Comparison of ENCODE assay signal across 8 mouse cellular contexts in genomic region chr6:99388741-99389675, GRCm38 (mm10).
DNase-seq lines count a peak whose midpoint lies in the region; ATAC-seq and TF ChIP-seq lines count a peak whose summit lies in the region.

No protein-coding gene starts in this region.

- H3K27ac ChIP-seq in midbrain, embryonic 10.5 days (replicated peaks) = 0 out of 2 replicates have a peak overlapping the region, but pooled peaks have one; percentile 6
- H3K27ac ChIP-seq in midbrain, embryonic 14.5 days (replicated peaks; ENCODE audit: low read depth, low read length) = no peak overlapping the region
- H3K27ac ChIP-seq in embryonic facial prominence, embryonic 13.5 days = peak overlapping the region; percentile 68
- 0 out of 2 replicates have a peak overlapping the region, but pooled peaks have one; percentile 2 for H3K27ac ChIP-seq in kidney, postnatal 0 days

- H3K4me2 ChIP-seq in midbrain, embryonic 14.5 days (ENCODE audit: low read length) = no peak overlapping the region
- no peak overlapping the region for H3K4me2 ChIP-seq in embryonic facial prominence, embryonic 13.5 days
- H3K4me2 ChIP-seq in kidney, postnatal 0 days (ENCODE audit: low read length) = no peak overlapping the region

- TF ChIP-seq CTCF in kidney, postnatal 0 days (IDR thresholded peaks at IDR 0.05; ENCODE audit: low read depth) = no peak

- no peak for DNase-seq in midbrain, embryonic 10.5 days (ENCODE audit: low spot score)
- no peak for DNase-seq in midbrain, embryonic 14.5 days
- peak; percentile 40 for DNase-seq in kidney, postnatal 0 days (ENCODE audit: low spot score)
- DNase-seq in cerebellum, adult 9-10 months = no peak
- no peak for DNase-seq in cerebellum, postnatal 10 days
- DNase-seq in ovary, adult 18-20 months (ENCODE audit: low spot score) = no peak

- ATAC-seq in midbrain, embryonic 14.5 days (ENCODE audit: low FRiP score, low TSS enrichment) = no peak
- no peak for ATAC-seq in embryonic facial prominence, embryonic 13.5 days (ENCODE audit: insufficient number of reproducible peaks, insufficient read depth, low FRiP score, low TSS enrichment, low read depth)
- no peak for ATAC-seq in kidney, postnatal 0 days (replicated peaks; ENCODE audit: low FRiP score, low read depth)
- peak; percentile 62 for ATAC-seq in megakaryocyte-erythroid progenitor cell, adult 5-6 weeks (replicated peaks; ENCODE audit: low FRiP score, low TSS enrichment, poor library complexity, severe bottlenecking)

- no peaks in the 10 kb centered on the region for H3K27me3 ChIP-seq in midbrain, embryonic 10.5 days (ENCODE audit: low read depth, poor library complexity, severe bottlenecking)
- H3K27me3 ChIP-seq in midbrain, embryonic 14.5 days (ENCODE audit: control insufficient read depth, insufficient read depth, low read length) = no peaks in the 10 kb centered on the region
- H3K27me3 ChIP-seq in embryonic facial prominence, embryonic 13.5 days = no peaks in the 10 kb centered on the region
- H3K27me3 ChIP-seq in kidney, postnatal 0 days (ENCODE audit: insufficient read depth, low read length) = no peaks in the 10 kb centered on the region

- H3K4me3 ChIP-seq in midbrain, embryonic 10.5 days = no peak overlapping the region
- H3K4me3 ChIP-seq in midbrain, embryonic 14.5 days (replicated peaks; ENCODE audit: low read depth, low read length) = no peak overlapping the region
- H3K4me3 ChIP-seq in embryonic facial prominence, embryonic 13.5 days = no peak overlapping the region
- no peak overlapping the region for H3K4me3 ChIP-seq in kidney, postnatal 0 days (replicated peaks; ENCODE audit: low read depth, low read length)

- peaks cover 7% of the 10 kb centered on the region; the same call in 1 of the 2 replicates for H3K4me1 ChIP-seq in midbrain, embryonic 10.5 days
- no peaks in the 10 kb centered on the region for H3K4me1 ChIP-seq in midbrain, embryonic 14.5 days (ENCODE audit: control insufficient read depth, insufficient read depth, low read length)
- H3K4me1 ChIP-seq in embryonic facial prominence, embryonic 13.5 days = peaks cover 29% of the 10 kb centered on the region
- H3K4me1 ChIP-seq in kidney, postnatal 0 days (replicated peaks; ENCODE audit: insufficient read depth, low read length) = no peaks in the 10 kb centered on the region

- H3K9ac ChIP-seq in midbrain, embryonic 14.5 days (replicated peaks; ENCODE audit: low read length) = no peak overlapping the region
- no peak overlapping the region for H3K9ac ChIP-seq in embryonic facial prominence, embryonic 13.5 days
- H3K9ac ChIP-seq in kidney, postnatal 0 days (ENCODE audit: low read depth, low read length) = no peak overlapping the region

- 87% methylated on average over 19 of the region's 19 CpGs for WGBS in midbrain, embryonic 10.5 days
- WGBS in midbrain, embryonic 14.5 days = 78% methylated on average over 19 of the region's 19 CpGs
- 62% methylated on average over 19 of the region's 19 CpGs for WGBS in embryonic facial prominence, embryonic 13.5 days
- WGBS in kidney, postnatal 0 days = 62% methylated on average over 19 of the region's 19 CpGs

- no peaks in the 10 kb centered on the region for H3K9me3 ChIP-seq in midbrain, embryonic 10.5 days (replicated peaks)
- H3K9me3 ChIP-seq in midbrain, embryonic 14.5 days (ENCODE audit: control insufficient read depth, low read length) = no peaks in the 10 kb centered on the region
- H3K9me3 ChIP-seq in embryonic facial prominence, embryonic 13.5 days = no peaks in the 10 kb centered on the region
- no peaks in the 10 kb centered on the region for H3K9me3 ChIP-seq in kidney, postnatal 0 days (replicated peaks; ENCODE audit: low read length)

- peaks cover 5% of the 10 kb centered on the region for H3K36me3 ChIP-seq in midbrain, embryonic 10.5 days
- H3K36me3 ChIP-seq in midbrain, embryonic 14.5 days (ENCODE audit: control insufficient read depth, insufficient read depth, low read length) = no peaks in the 10 kb centered on the region
- H3K36me3 ChIP-seq in embryonic facial prominence, embryonic 13.5 days = 0 out of 2 replicates have a peak, but pooled peaks cover 2% of the 10 kb centered on the region
- no peaks in the 10 kb centered on the region for H3K36me3 ChIP-seq in kidney, postnatal 0 days (ENCODE audit: insufficient read depth, low read length)
